Mouse (Mus musculus) heart, embryonic 12.5 days (tissue): ENCODE results near the gene Ctnnbip1. TPM values are rescaled to one million over a fixed set of nuclear protein-coding genes. Genes with fewer than 3 reads are reported as not detected.

Experiments used
- ATAC-seq: fragments of 200-750 bp; cut with Nextera tagmentation; 2 replicates; pipeline ENCODE4 v1.8.0; 2017; ENCODE audit warnings: moderate TSS enrichment, moderate library complexity; ENCODE audit not compliant: insufficient number of reproducible peaks, low FRiP score
- H3K27ac ChIP-seq: fragments of 300-500 bp; sonication (generic); 2 replicates; pipeline ENCODE4 v1.5.1; 2016; ENCODE audit warnings: mild to moderate bottlenecking, moderate library complexity; ENCODE audit not compliant: poor library complexity, severe bottlenecking
- H3K27me3 ChIP-seq: fragments of 300-500 bp; sonication (generic); replicated peaks from 2 replicates; pipeline ENCODE4 v1.6.1; 2016; ENCODE audit warnings: mild to moderate bottlenecking, moderate library complexity
- H3K36me3 ChIP-seq: fragments of 300-500 bp; sonication (generic); 2 replicates; pipeline ENCODE4 v1.6.1; 2016; ENCODE audit warnings: mild to moderate bottlenecking, moderate library complexity
- H3K4me1 ChIP-seq: fragments of 300-500 bp; sonication (generic); replicated peaks from 2 replicates; pipeline ENCODE4 v1.6.1; 2016; ENCODE audit warnings: mild to moderate bottlenecking
- H3K4me2 ChIP-seq: fragments of 300-500 bp; sonication (generic); 2 replicates; pipeline ENCODE4 v1.6.1; 2016; ENCODE audit warnings: mild to moderate bottlenecking, moderate library complexity
- H3K4me3 ChIP-seq: fragments of 300-500 bp; sonication (generic); 2 replicates; pipeline ENCODE4 v1.5.1; 2016; ENCODE audit warnings: mild to moderate bottlenecking
- H3K9ac ChIP-seq: fragments of 300-500 bp; sonication (generic); 2 replicates; pipeline ENCODE4 v1.6.1; 2016; ENCODE audit warnings: mild to moderate bottlenecking, moderate library complexity
- H3K9me3 ChIP-seq: fragments of 300-500 bp; sonication (generic); replicated peaks from 2 replicates; pipeline ENCODE4 v1.6.1; 2016; ENCODE audit warnings: mild to moderate bottlenecking, moderate library complexity
- WGBS: fragments of 180-500 bp; shearing (Covaris S2); methylation state at CpG from one replicate; pipeline ENCODE4 v1.1.7; 2016; 5-methylcytosine and 5-hydroxymethylcytosine counted together
- polyA plus RNA-seq: library from polyadenylated mRNA; unstranded; fragments of >200 nt; fragmentation: Nextera tagmentation; extraction: Ambion mirVana; gene quantifications from 2 replicates; pipeline ENCODE4 v1.2.1, GENCODE M21; 2016

The Ctnnbip1 gene
- 38.5 and 39.3 TPM in 2 replicates for polyA plus RNA-seq

DNA sequence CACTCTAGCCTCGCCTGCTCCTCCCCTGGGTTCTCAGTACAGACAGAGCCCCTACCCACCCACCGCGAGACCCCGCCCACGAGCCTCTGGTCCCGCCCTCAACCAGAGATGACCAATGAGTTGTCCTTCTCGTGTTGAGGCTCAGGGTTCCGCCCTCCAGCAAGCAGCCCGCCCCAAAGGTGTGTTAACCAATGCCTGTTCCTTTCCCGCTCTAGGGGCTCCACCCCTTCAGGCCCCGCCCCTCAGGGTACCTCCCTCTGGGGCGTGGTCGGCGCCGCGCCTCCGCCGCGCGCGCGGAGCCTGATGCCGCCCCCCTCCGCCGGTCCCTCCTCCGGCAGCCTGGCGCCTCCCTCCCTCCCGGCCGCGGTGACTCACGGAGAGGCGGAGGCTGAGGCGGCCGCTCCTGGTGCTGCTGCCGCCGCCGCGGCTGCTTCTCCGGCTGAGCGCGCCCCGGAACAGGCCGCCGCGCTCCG is at the start of gene Ctnnbip1:
TSS of gene Ctnnbip1 (plus strand) at position 369 of the 473 bp plus-strand sequence.
- Histone ChIP-seq H3K4me3 (peak within 1 kb of the TSS; percentile 85), H3K36me3 (no peaks in the 10 kb centered on the region), H3K27ac (peak within 1 kb of the TSS; percentile 66), H3K27me3 (no peaks in the 10 kb centered on the region), H3K4me2 (peak within 1 kb of the TSS; percentile 85), H3K9me3 (no peaks in the 10 kb centered on the region), H3K9ac (peak within 1 kb of the TSS; percentile 95), H3K4me1 (peaks cover 26% of the 10 kb centered on the region)
- peak; percentile 98 for ATAC-seq
- 2% methylated on average over 43 of the region's 46 CpGs for WGBS

DNA sequence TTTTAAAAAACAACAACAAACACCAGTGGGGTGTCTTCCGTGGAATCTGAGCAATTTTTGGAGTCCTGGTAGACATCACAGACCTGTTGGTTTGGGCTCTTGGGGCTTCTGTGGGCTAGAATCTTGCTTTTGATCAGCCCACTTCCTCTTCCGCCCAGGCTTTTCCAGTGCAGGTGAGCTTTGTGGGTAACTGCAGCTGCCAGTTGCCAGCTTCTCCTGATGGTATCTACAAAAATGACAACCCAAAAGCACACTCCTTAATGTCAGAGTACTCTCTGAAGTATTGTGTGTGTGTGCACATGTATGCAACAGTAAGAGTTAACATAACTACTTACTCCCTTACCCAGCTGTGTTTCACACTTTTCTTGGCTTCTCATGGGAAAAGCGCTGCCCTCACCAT is 48.5 kb upstream of the Ctnnbip1 start:
- Histone ChIP-seq H3K4me3 (no peak overlapping the region), H3K9ac (no peak overlapping the region), H3K27me3 (no peaks in the 10 kb centered on the region), H3K4me2 (no peak overlapping the region), H3K4me1 (peaks cover 6% of the 10 kb centered on the region; the same call in 1 of the 2 replicates), H3K9me3 (no peaks in the 10 kb centered on the region), H3K36me3 (peaks cover 49% of the 10 kb centered on the region), H3K27ac (no peak overlapping the region)
- no peak for ATAC-seq
- WGBS = 91% methylated on average over 3 of the region's 3 CpGs

DNA sequence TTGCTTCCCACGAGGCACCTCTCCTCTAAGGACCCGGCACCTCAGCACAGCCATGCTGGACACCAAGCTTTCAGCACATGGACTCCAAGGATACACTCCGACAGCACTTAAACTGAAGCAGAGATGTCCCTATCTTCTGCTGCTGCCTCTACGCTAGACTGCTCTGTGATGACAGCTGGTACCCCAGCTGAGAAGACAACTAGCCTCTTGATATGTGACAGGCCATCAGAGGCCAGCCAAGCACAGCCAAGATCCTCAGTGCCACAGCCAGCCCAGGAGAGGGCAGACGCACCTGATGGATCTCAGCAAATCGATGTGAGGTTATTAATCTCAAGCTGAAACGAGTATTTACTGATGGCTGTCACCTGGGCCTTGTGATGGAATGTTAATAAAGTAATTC is 42.9 kb upstream of the Ctnnbip1 start:
- no peak for ATAC-seq
- Histone ChIP-seq H3K4me2 (no peak overlapping the region), H3K27ac (no peak overlapping the region), H3K9me3 (no peaks in the 10 kb centered on the region), H3K4me1 (peaks cover 10% of the 10 kb centered on the region), H3K4me3 (no peak overlapping the region), H3K27me3 (no peaks in the 10 kb centered on the region), H3K36me3 (peaks cover 35% of the 10 kb centered on the region), H3K9ac (no peak overlapping the region)
- 65% methylated on average over 7 of the region's 7 CpGs for WGBS

DNA sequence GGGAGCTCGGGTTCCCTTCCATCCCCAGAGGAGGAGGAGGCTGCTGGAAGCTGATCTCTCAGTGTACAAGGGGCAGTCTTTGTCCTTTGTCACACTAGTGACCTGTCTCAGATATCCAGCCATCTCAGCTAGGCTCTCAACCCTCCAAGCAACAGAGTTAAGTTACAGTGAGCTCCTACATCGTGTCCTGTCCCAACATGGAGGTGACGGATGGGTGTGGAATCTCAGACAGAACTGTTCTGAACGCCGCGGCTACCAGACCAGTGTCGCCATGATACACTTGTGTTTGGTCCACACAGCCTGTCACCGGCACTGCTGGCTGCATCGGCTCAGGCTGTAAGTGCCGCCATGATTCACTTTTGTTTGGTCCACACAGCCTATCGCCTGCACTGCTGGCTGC is 41.0 kb upstream of the Ctnnbip1 start, which contains the start of gene Tmem274:
TSS of gene Tmem274 (plus strand) at position 301 of the 400 bp plus-strand sequence.
- Histone ChIP-seq H3K4me2 (no peak within 1 kb of the TSS), H3K27ac (no peak within 1 kb of the TSS), H3K4me1 (peaks cover 4% of the 10 kb centered on the region; the same call in 1 of the 2 replicates), H3K27me3 (no peaks in the 10 kb centered on the region), H3K4me3 (no peak within 1 kb of the TSS), H3K9ac (no peak within 1 kb of the TSS), H3K36me3 (peaks cover 31% of the 10 kb centered on the region), H3K9me3 (no peaks in the 10 kb centered on the region)
- 82% methylated on average over 11 of the region's 11 CpGs for WGBS
- no peak for ATAC-seq

DNA sequence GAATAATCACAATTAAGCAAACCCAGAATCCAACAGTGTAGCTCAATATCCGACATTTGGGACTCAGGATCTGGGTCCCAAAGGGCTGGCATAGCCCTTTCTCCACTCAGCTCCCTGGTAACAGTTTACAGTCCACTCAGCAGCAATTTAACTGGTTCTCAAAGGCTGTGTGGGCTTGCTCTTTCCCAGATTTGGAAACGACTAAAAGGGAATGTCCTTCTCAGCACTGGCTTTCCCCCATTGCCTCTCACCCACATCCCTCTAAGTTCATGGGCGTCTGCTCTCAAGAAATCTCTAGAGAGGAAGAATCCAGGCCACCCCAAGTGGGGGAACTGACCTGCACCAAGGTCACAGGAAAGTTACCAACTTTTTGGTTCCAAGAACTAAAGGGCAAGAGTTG is 33.5 kb upstream of the Ctnnbip1 start:
- ATAC-seq = no peak
- H3K27me3 ChIP-seq = no peaks in the 10 kb centered on the region
- H3K4me2 ChIP-seq = peak overlapping the region; percentile 75
- H3K27ac ChIP-seq = peak overlapping the region; percentile 62
- no peaks in the 10 kb centered on the region for H3K9me3 ChIP-seq
- H3K9ac ChIP-seq = peak overlapping the region; percentile 89
- peak overlapping the region; percentile 81 for H3K4me3 ChIP-seq
- 52% methylated on average over 3 of the region's 3 CpGs for WGBS
- peaks cover 30% of the 10 kb centered on the region for H3K36me3 ChIP-seq
- H3K4me1 ChIP-seq = peaks cover 15% of the 10 kb centered on the region

DNA sequence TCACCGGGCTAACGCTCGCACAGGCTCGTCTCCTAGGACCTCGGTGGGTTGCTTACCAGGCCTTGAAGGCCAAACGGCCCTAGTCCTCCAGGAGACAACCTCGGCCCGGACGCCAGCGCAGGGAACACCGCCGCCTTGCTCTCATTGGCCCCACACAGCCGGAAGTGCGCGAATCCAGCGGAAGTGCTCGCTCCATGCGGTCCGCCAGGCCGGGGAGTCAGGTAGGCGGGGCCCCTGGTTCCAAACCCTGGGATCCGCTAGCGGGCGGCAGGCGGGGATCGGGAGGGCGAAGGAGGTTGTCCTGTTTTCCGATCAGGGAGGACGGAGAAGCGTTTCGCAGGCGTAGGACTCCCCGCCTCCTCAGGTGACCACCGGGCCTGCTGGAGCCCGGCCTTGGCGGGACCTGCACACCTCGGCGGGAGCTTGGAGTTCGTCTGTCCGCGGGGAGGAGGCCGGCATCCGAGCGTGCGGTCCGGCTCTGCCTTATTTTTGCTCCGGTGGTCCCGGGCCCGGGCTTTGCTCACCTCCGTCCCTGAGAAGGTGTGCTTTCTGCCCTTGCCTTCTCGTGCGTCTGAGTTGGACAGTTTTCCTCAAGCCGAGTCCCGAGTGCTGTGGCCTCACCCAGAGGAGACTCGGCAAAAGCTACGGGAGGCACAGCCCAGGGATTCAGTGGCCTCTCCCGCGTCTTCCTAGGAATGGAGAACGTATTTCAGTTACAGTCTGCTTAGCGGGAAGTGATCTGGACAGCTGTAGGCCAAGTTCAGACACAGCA is 32.8 kb upstream of the Ctnnbip1 start, which contains the start of the genes Nmnat1 and Lzic:
TSS of gene Nmnat1 (minus strand) at position 150 of the 772 bp plus-strand sequence.
TSS of gene Lzic (plus strand) at position 177 of the 772 bp plus-strand sequence.
- Histone ChIP-seq H3K9me3 (no peaks in the 10 kb centered on the region), H3K27me3 (no peaks in the 10 kb centered on the region)

DNA sequence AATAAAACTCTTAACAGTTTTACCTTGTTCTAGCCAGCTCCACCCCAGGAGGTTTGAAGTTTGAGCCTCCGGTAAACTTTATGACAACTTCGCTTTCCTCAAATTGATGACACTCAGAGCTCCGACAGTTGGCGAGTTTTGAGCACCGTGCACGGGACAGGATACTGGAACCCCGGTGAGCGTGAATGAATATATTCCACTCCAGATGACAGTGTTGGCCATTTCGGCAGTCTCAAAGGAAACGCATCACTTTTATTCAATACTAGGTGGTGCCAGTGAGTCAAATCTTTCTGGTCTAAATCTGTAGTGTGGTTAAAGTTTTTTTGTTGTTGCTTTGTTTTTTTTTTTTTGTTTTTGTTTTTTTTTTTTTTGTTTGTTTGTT is 32.2 kb upstream of the Ctnnbip1 start:
- no peaks in the 10 kb centered on the region for H3K27me3 ChIP-seq
- peak overlapping the region; percentile 62 for H3K27ac ChIP-seq
- peaks cover 39% of the 10 kb centered on the region for H3K36me3 ChIP-seq
- WGBS = 0% methylated on average over 10 of the region's 10 CpGs
- peak overlapping the region; percentile 89 for H3K9ac ChIP-seq
- H3K4me3 ChIP-seq = peak overlapping the region; percentile 81
- H3K4me2 ChIP-seq = peak overlapping the region; percentile 75
- H3K4me1 ChIP-seq = peaks cover 15% of the 10 kb centered on the region
- H3K9me3 ChIP-seq = no peaks in the 10 kb centered on the region
- no peak for ATAC-seq

More for the DNA sequence above, 32.8 kb upstream of the Ctnnbip1 start, which contains the start of the genes Nmnat1 and Lzic:
- WGBS = under 1% methylated on average over 60 of the region's 60 CpGs
- peak within 1 kb of the TSS; percentile 62 for H3K27ac ChIP-seq
- peak within 1 kb of the TSS; percentile 89 for H3K9ac ChIP-seq
- peaks cover 35% of the 10 kb centered on the region for H3K36me3 ChIP-seq
- peak; percentile 95 for ATAC-seq
- H3K4me1 ChIP-seq = peaks cover 15% of the 10 kb centered on the region
- H3K4me3 ChIP-seq = peak within 1 kb of the TSS; percentile 81
- peak within 1 kb of the TSS; percentile 75 for H3K4me2 ChIP-seq

DNA sequence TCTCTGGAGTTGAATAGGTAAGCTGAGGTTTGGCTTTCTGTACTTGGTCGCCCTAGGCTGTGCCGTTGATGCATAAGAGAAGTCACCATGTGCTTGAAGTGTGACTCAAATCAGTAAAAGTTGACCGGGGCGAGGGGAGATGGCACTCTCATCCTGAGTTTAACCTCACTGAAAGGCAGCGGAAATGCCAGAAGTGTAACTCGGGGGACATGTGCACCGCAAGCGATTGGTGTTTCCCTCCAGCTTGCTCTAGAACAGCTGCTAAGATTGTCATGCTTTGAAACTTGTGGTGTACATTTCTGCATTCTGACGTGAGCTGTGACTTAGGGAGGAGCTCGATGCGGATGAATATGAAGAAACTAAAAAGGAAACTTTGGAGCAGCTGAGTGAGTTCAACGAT is 30.3 kb upstream of the Ctnnbip1 start:
- H3K27me3 ChIP-seq = no peaks in the 10 kb centered on the region
- H3K27ac ChIP-seq = no peak overlapping the region
- 96% methylated on average over 12 of the region's 12 CpGs for WGBS
- no peak overlapping the region for H3K4me2 ChIP-seq
- no peak for ATAC-seq
- H3K4me1 ChIP-seq = peaks cover 15% of the 10 kb centered on the region
- peaks cover 51% of the 10 kb centered on the region for H3K36me3 ChIP-seq
- H3K9me3 ChIP-seq = no peaks in the 10 kb centered on the region
- no peak overlapping the region for H3K4me3 ChIP-seq
- H3K9ac ChIP-seq = no peak overlapping the region

DNA sequence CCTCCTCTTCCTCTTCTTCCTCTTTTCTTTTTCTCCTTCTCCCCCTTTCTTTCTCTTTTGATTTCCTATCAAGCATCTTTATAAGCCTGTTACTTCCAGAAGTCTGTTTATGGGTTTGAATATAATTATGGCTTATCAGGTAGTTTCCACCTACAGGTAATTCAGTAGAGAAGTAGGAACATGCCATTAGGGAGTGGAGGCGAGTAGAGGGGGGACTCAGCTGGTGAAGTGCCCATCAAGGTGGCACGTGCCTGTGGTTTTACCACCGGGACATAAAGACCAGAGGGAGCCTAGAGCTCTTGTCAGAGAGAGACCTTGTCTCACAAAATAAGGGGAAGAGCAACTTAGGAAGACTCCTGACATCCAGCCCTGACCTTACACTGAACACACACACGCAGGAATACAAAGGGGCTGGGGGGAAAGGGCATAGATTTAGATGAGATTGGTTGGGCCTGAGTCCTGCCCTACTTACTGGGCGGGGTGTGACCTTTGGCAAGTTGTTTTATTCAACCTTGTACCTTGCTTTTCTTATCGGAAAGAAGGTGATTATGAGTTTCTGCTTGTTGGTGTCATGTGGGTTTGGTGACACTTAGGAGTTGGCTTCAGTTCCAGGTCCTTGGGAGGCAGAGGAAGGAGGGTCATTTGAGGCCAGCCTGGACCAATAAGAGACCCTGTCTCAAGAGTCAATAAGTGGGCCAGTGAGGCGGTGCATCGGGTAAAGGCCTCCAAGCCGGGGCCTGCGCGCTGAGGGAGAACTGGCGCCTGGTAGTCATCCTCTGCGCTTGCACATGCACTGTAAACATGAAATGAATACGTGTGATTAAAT is 28.4 kb upstream of the Ctnnbip1 start:
- no peaks in the 10 kb centered on the region for H3K27me3 ChIP-seq
- WGBS = 92% methylated on average over 14 of the region's 14 CpGs
- no peaks in the 10 kb centered on the region for H3K9me3 ChIP-seq
- H3K27ac ChIP-seq = no peak overlapping the region
- H3K4me3 ChIP-seq = no peak overlapping the region
- peaks cover 68% of the 10 kb centered on the region for H3K36me3 ChIP-seq
- H3K4me1 ChIP-seq = peaks cover 8% of the 10 kb centered on the region
- H3K9ac ChIP-seq = no peak overlapping the region
- no peak overlapping the region for H3K4me2 ChIP-seq
- no peak for ATAC-seq

DNA sequence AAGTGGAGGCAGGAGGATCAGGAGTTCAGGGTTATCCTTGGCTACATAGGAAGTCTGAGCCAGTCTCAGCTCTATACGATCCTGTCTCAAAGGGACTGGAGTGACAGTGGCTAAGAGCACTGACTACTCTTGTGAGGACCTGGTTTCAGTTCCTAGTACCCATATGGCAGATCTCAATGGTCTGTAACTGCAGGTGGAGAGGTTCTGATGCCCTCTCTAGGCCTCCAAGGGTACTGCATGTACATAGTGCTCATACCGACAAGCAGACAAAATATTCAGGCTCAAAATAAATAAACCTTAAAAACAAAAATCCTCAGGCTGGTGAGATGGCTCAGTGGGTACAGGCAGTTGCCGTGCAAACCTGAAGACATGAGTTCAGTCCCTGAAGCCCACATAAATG is 26.9 kb upstream of the Ctnnbip1 start:
- Histone ChIP-seq H3K9me3 (no peaks in the 10 kb centered on the region), H3K27ac (no peak overlapping the region), H3K4me2 (no peak overlapping the region), H3K9ac (no peak overlapping the region), H3K27me3 (no peaks in the 10 kb centered on the region), H3K4me1 (peaks cover 7% of the 10 kb centered on the region), H3K36me3 (peaks cover 82% of the 10 kb centered on the region), H3K4me3 (no peak overlapping the region)
- WGBS = 93% methylated on average over 3 of the region's 3 CpGs
- no peak for ATAC-seq

DNA sequence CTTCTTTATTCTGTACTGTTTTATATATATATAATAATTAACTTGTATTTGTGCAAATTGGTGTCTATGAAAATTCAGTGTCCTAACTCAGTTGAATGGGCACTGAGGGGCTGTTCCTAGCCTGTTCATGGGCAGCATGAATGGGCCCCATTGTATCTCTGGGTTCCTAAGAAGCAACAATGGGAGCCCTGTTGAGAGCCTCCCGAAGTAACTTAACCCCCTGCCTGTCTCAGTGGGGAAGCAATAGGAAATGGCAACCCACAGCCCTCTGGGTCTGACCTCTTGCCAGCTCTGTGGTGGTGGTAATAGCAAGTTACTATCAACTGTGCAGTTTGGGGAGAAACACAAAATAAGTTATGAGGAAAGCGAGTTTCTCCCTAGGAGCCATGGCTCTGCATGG is 21.4 kb upstream of the Ctnnbip1 start:
- 71% methylated on average over 2 of the region's 2 CpGs for WGBS
- H3K27me3 ChIP-seq = no peaks in the 10 kb centered on the region
- no peak overlapping the region for H3K9ac ChIP-seq
- no peak for ATAC-seq
- no peaks in the 10 kb centered on the region for H3K9me3 ChIP-seq
- H3K4me1 ChIP-seq = no peaks in the 10 kb centered on the region
- no peak overlapping the region for H3K4me3 ChIP-seq
- H3K4me2 ChIP-seq = no peak overlapping the region
- H3K36me3 ChIP-seq = peaks cover 77% of the 10 kb centered on the region
- no peak overlapping the region for H3K27ac ChIP-seq
